Mouse (Mus musculus): ENCODE data around the gene Gdpd4.

DNA sequence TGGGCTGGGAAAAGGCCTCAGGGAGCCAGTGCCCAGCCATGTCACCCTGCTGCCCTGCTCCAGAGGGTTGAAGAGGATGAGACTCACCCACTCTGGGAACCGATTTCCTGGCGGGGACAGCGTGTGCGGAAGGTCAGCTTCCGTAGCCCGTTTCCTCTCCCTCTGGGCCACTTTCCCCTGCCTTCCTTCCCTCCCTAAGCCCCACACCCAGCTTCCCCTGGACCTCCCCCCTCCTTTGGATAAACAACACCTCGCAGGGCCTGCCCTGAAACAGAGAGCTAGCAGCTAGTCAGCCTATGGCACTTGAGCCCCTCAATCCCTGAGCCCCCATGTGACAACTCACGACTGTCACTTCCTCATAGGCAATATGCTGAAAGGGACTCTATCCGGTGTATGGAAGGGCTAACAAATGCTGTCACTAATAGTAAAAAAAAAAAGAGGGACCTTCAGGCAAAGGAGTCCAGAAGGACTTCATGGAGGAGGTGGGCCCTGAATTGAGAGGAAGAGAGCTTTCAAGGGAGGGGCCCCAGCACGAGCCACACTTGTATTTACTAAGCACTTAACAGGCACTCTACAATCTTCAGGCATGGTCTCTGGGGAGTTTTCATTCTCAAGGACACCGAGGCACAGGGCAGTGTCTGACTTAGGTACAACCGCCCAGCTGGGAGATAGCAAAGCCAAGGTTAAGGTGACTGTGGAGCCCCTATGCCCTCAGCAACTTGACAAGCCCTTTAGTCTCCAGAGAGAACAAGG lies 165.0 kb downstream of the Gdpd4 start:
- TF ChIP-seq CTCF (IDR thresholded peaks at IDR 0.05) (no peak), EP300 (IDR thresholded peaks at IDR 0.05) (peak; percentile 40)
